Mouse (Mus musculus): ENCODE results near the gene Dcun1d1.

GRCm38 (mm10) chr3:35929406-35929805 lies 7.8 kb downstream of the Dcun1d1 start:
- no peak for TF ChIP-seq CTCF (IDR thresholded peaks at IDR 0.05; ENCODE audit: low read depth)
- TF ChIP-seq EP300 (IDR thresholded peaks at IDR 0.05; ENCODE audit: low read depth) = no peak
